Mouse (Mus musculus): ENCODE measurements at regions not wholly inside any gene's neighbourhood (a gene's known extent, or its start where the extent isn't known, plus 50 kb on each side); places are given as distances from the start of the nearest gene placed in this dataset.
A peak's percentile ranks its signal among the peaks of the same experiment; 100 is the strongest.
"Not testable (repeated sequence)": the region's sequence is repeated elsewhere in the genome, so short reads cannot be mapped to it uniquely, and the experiment has no call there.

DNA sequence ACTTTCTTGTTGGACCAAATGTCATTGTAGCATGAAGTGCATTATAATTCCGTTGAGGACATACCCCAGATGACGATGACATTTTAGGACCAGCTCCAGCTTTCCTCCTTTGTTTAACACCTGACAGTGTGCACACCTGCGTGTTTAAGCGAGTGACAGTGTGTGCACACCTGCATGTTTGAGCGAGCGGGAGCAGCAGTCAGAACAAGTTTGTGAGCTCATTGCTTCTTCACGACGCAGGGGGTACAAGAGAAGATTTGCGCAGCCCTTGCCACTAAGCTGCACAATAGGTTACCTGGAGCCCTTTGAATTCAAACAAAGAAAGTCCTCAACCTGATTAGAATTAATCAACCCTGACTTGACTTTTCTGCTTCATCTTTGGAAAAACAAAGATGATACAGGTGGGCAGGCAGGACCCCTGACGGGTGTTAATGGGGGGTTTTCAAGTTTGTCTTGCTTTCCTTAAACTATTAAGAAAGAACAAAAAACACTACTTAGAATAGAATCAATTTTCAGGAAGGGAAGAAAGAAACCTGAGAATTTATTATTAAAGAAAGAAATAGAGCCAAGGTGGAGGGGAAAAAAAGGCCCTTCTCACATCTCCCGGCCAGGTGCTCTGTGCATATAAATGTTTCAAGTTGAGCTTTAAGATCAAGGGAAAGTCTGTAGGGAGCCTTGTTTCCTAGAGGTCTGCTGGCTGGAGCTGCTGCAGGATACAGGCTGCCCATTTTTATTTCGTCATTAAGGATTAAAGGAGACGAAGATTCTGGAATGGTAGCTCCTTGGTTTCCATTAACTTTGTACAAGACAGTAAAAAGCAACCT lies 144.8 kb upstream of the Ttc29 start:
- DNase-seq (ENCODE audit: low spot score) = no peak

- no peak for DNase-seq (ENCODE audit: low spot score)
Measured at GRCm38 (mm10) chr8:78073821-78074220, 139.3 kb upstream of the Ttc29 start.

- no peak for DNase-seq (ENCODE audit: low spot score)
Measured at GRCm38 (mm10) chr8:78077122-78077521, 136.0 kb upstream of the Ttc29 start.

- DNase-seq (ENCODE audit: low spot score) = not testable (repeated sequence)
Measured at GRCm38 (mm10) chr8:78081395-78081794, 131.7 kb upstream of the Ttc29 start.

DNA sequence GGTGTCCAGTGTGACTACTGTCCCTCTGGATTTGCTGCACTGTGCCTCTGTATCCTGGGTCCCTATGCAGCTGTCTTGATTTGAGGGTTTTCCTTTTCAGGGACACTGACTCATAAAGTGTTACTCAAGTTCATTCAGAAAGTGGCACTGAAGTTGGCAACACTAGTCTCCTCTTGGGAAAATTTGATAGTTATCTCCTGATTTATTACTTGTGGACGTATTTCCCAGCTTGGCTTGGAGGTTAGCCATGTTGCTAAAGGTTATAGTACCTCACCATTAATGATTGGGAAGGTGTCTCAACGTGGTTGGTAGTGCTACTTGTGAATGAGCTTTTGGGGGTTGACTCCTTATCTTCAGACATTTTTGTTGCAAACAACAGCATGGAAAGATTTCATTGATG lies 130.1 kb upstream of the Ttc29 start:
- no peak for DNase-seq (ENCODE audit: low spot score)

GRCm38 (mm10) chr8:78086361-78086760 lies 126.7 kb upstream of the Ttc29 start:
- no peak for DNase-seq (ENCODE audit: low spot score)

DNA sequence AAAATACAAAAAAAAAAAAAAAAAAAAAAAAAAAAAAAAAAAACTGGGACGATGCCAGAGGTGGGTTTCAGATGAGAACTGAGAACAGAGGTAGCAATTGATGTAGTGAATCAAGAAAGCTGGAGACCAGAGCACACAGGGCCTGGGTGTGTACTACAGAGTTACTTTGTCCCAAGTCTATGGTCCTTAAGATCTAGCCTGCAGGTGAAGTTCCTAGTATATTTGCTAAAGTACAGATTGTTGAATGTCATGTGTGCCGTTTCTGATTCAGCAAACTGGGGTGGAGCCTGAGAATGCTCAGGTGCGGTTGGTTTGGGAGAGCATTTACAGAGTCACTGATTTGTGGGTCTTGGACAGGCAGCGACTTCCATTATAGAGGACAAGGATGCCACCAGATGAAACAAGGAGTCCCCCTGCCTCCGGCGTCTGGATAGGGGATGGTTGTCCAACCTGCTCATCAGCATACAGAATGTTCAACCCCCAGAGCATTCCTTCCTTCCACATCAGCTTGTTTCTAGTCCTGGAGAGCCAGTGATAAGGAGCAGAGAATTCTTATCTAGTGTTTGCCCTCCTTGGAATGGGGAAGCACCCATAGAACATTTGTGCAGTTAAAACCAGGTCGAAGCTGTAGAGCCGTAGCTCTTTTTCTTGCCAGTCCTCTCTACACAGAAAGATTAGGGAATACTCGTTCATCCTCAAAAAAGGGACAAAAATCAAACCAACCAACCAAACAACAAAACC lies 122.5 kb upstream of the Ttc29 start:
- no peak for DNase-seq (ENCODE audit: low spot score)

DNA sequence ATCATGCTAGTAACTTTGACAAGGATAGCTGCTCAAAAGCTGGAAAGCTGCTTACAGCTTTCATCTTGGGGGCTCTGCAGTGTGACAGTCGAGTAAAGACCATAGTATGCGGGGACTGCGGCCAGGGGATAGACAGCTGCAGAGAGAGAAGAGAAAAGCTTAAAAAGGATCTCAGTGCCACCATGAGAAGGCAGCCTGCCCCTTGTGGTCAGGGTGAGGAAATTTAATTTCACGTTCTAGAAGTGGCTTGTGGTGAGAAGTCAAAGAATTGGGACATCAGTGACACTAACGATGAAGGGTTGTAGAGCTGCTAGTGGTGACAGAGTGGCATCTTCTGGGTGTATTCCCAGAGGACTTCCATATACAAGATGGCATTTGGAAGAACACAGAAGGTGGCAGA lies 116.7 kb upstream of the Ttc29 start:
- no peak for DNase-seq (ENCODE audit: low spot score)

DNA sequence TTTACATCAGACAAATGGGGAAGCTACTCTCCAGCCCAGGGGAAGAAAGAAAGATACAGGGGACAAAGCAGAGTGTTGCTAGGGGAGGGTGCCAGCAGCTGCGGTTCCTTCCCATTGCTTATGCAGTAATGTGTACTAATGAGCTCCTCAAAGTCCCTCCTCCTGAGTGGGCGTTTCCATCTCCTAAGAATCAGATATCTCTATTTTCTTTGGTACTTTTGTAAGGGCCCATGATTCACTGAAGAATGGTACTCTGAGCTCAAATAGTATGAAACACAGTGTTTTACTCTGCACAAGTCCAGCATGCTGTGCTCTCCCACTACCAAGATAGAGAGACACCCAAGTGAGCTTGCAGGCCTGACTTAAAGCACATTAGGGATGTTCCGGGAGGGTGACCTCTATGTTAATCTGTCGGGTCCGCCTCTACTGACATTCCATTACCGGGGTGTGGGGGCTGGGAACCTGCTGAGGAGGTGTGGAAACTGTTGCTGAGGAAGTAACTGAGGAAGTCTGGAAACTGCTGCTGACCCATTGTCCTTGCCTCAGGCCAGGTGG lies 114.8 kb upstream of the Ttc29 start:
- no peak for DNase-seq (ENCODE audit: low spot score)

- DNase-seq (ENCODE audit: low spot score) = no peak
Measured at GRCm38 (mm10) chr8:78099091-78099490, 114.0 kb upstream of the Ttc29 start.

DNA sequence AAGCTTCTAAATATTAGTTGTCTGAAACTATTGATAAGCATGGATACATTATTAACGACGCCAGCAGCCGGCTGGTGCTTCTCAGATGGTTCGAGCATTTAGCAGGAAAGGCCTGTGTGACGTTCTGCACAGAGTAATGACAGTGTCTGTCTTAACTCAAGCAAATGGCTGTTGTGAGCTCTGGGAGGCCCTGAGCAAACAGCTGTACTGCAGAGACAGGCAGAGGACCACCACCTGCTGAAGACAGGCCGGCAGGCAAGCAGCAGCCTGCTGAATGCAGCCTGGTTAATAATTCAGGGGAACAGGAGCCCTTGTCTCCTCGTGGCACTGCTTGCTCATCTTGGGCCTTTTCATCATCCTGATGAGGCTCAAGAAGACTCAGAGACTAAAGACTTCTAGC lies 105.8 kb upstream of the Ttc29 start:
- no peak for DNase-seq (ENCODE audit: low spot score)

DNA sequence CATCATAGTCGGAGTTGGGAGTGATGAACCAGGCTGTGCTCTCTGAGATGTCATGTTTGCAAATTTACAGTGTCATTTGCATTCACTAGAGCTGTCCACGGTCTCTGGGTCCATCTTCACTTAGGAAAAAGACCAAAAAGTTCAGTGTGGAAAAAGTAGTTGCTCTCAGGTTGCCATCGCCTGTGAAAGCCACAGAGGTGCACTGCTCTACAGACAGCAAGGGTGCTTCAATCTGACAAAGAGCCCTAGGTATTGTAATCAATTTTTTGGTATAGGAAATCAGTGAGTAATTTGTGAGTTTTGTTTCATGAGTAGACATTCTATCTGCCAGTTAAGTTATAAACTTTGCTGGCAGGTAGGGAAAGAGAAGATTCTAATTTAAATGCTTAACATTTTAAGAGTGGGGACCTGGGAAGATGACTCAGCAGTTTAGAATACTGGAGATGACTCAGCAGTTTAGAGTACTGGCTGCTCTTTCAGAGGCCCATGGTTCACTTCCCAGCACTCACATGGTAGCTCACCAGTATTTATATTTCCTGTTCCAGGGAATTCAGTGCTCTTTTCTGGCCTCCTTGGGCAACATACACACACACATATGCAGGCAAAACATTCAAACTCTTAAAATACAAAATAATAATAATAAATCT lies 103.0 kb upstream of the Ttc29 start:
- no peak for DNase-seq (ENCODE audit: low spot score)

- DNase-seq (ENCODE audit: low spot score) = no peak
Measured at GRCm38 (mm10) chr8:78113105-78113504, 100.0 kb upstream of the Ttc29 start.

GRCm38 (mm10) chr8:78114512-78114911 lies 98.6 kb upstream of the Ttc29 start:
- no peak for DNase-seq (ENCODE audit: low spot score)

- no peak for DNase-seq (ENCODE audit: low spot score)
Measured at GRCm38 (mm10) chr8:78117191-78117590, 95.9 kb upstream of the Ttc29 start.

- DNase-seq (ENCODE audit: low spot score) = no peak
Measured at GRCm38 (mm10) chr8:78118493-78118892, 94.6 kb upstream of the Ttc29 start.

DNA sequence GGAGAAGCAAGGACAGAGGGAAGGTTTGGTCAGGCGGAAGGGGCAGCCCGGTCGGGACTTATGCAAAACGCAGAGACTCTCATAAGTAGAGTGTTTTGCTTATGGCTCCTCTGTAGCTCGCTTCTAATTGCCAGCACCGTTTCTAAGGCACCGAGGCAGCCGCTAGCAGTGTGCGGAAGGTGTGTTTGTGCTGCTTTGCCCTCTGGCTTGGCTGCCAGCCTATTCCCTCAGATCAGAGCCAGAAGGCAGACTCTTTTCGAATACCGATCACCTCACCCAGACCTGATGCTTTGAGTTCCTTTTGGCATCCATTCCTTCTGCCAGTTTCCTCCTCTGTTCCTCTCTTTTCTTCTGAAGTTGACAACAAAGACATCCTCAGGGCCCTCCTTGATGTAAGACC lies 93.4 kb upstream of the Ttc29 start:
- DNase-seq (ENCODE audit: low spot score) = no peak

DNA sequence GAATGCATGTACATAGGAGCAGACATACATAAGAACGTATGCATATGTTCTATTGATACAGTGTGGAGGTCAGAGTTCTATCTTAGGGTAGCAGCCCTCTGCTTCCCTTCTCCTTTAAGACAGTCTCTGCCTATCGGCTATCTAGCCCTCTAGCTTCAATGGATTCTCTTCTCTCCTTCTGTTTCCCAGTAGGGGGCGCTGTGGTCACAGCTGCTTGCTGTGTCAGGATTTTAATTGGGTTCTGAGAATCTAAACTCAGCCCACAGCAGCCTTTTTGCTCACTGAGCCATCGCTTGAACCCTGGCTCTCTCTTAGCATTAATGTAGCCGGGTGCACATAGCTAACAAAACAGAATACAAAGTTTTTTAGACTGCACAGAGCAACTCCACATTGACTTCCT lies 88.8 kb upstream of the Ttc29 start:
- DNase-seq (ENCODE audit: low spot score) = peak; percentile 50

GRCm38 (mm10) chr8:78127852-78128251 lies 85.2 kb upstream of the Ttc29 start:
- DNase-seq (ENCODE audit: low spot score) = peak; percentile 72

DNA sequence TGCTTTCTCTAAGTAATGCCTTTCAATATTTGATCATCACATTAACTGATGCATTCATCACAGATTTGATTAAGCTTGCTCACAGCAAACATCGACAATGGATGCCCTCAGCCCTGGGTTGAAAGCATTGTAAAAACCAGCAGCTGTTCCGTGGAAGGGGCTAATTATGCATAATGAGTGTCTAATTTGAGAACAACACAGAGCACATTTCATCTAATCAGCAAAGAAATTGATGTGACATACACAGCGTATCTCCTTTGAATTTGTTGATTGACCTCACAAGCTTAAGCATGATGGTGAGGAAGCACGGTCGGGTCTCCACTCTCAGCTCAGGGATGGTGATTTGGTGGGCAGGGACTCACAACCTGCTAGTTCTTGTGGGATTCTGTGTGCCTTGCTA lies 84.0 kb upstream of the Ttc29 start:
- DNase-seq (ENCODE audit: low spot score) = no peak

- not testable (repeated sequence) for DNase-seq (ENCODE audit: low spot score)
Measured at GRCm38 (mm10) chr8:78139514-78139913, 73.6 kb upstream of the Ttc29 start.

DNA sequence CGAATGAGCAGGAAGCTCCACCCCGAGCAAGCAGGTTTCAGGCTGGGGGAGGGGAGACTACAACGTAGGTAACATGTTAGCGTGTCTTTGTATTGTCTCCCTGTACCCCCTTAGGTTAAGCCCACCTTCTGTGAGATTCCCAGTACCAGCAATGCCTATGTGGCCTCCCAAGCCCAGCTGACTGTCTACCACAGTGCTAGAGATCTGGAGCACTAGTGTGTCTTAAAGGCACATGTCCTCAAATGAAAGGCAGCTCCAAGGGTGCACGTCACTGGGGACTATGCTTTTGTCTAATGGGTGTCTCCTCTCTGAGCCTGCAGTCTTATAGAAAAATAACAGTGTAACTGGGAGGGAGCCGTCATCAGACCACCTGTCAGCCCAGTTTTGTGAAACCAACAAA lies 65.9 kb upstream of the Ttc29 start:
- DNase-seq (ENCODE audit: low spot score) = no peak

- DNase-seq (ENCODE audit: low spot score) = no peak
Measured at GRCm38 (mm10) chr8:78148006-78148405, 65.1 kb upstream of the Ttc29 start.

All from testis, postnatal 10 days (tissue).